Mouse (Mus musculus): ENCODE data around the gene Mrpl51.

Mrpl51 gene

GRCm38 (mm10) chr6:125159773-125160557, 31.6 kb upstream of the Mrpl51 start:
- in situ Hi-C loops (cut with MboI, MseI), result loop anchor here in 1 of 2 experiments (5.0 kb wide), 1 partner anchor 112 kb away; no protein-coding TSS in a partner anchor

DNA sequence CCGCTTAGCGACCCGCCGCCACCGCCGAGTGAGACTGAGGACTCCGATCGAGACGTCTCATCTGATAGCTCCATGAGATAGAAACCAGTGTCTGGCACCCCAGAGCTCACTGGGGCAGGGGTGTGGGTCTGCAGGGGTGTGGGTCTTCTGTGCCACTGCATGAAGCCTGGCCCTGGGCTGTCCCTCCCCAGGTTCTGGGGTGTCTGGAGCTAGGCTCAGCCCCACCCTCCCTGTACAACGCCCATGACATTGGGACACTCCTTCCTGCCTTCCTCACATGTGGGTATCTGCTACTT, 31.1 kb upstream of the Mrpl51 start:
- in situ Hi-C loops (cut with MboI, MseI), result loop anchor here in 1 of 2 experiments (5.0 kb wide), 1 partner anchor 112 kb away; no protein-coding TSS in a partner anchor

- in situ Hi-C loops (cut with MboI, MseI), result loop anchor here in 1 of 2 experiments (5.0 kb wide), 1 partner anchor 111 kb away; no protein-coding TSS in a partner anchor
These were observed 30.5 kb upstream of the Mrpl51 start for GRCm38 (mm10) chr6:125160854-125161760.

- in situ Hi-C loops (cut with MboI, MseI), result loop anchor here in 1 of 2 experiments (5.0 kb wide), 1 partner anchor 110 kb away; no protein-coding TSS in a partner anchor
These were observed 29.6 kb upstream of the Mrpl51 start for GRCm38 (mm10) chr6:125161971-125162370.

DNA sequence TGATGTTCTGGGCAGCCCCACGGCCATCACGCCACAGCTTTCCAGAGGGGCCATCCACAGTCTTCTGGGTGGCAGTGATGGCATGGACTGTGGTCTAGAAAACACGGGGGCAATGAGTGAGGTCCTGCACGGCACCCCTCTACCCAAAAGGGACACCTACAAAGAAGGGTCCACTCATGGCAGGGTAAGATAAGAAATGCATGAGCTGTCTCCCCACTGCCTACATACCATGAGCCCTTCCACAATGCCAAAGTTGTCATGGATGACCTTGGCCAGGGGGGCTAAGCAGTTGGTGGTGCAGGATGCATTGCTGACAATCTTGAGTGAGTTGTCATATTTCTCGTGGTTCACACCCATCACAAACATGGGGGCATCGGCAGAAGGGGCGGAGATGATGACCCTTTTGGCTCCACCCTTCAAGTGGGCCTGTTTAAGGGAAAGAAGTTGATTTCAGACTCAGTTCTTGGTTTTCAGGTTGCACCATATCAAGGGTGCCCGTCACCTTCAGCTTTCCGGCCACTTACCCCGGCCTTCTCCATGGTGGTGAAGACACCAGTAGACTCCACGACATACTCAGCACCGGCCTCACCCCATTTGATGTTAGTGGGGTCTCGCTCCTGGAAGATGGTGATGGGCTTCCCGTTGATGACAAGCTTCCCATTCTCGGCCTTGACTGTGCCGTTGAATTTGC, 28.8 kb upstream of the Mrpl51 start:
- in situ Hi-C loops (cut with MboI, MseI), result loop anchor here in 1 of 2 experiments (5.0 kb wide), 1 partner anchor 110 kb away; no protein-coding TSS in a partner anchor

DNA sequence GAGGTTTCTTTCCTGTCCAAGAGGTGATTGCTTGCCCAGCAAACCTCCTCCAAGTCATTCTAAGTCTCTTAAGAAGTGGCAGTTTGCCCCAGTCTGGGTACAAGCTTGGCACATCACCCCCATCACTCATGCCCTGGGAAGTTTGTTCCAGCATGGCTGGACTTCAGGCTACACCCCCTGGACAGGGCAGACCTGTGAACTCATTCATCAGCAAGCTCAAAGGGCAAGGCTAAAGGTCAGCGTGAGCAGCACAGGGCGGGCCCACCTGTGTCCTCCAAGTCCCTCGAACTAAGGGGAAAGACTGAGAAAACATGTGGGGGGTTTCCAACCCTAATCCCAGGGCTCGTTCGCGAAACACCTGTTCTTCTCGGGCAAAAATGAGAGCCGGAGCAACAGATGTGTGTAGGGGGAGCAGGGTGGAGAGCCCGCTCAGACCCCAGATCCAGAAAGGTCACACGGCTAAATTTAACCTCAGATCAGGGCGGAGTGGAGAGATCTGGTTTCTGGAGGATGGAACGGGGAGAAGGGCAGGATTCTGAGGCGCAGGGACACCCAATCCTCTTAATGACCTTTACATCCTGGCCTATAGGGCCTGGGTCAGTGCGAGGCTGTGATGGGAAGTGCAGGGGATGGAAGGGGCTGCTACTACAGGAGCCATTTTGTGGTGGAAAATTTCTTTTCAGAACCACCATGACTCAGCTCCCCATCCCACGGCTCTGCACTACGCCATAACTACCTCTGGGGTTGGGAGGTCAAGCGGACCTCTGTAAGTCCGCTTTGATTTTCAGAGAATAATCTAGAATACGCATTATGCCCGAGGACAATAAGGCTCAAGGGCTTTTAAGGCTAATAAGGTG, 27.6 kb upstream of the Mrpl51 start:
- in situ Hi-C loops (cut with MboI, MseI), result loop anchor here in 1 of 2 experiments (5.0 kb wide), 1 partner anchor 108 kb away; no protein-coding TSS in a partner anchor

GRCm38 (mm10) chr6:125164672-125165327, 26.8 kb upstream of the Mrpl51 start:
- in situ Hi-C loops (cut with MboI, MseI), result loop anchor here in 1 of 2 experiments (5.0 kb wide), 1 partner anchor 108 kb away; no protein-coding TSS in a partner anchor

GRCm38 (mm10) chr6:125165328-125165891, 26.2 kb upstream of the Mrpl51 start:
- in situ Hi-C loops (cut with MboI, MseI), result no loop called here

- in situ Hi-C loops (cut with MboI, MseI), result no loop called here
These were observed 25.4 kb upstream of the Mrpl51 start, which contains the start of gene Gapdh for GRCm38 (mm10) chr6:125166051-125166751. Gapdh (minus strand) TSS chr6:125166467.

GRCm38 (mm10) chr6:125166861-125167650, 24.5 kb upstream of the Mrpl51 start:
- in situ Hi-C loops (cut with MboI, MseI), result no loop called here

DNA sequence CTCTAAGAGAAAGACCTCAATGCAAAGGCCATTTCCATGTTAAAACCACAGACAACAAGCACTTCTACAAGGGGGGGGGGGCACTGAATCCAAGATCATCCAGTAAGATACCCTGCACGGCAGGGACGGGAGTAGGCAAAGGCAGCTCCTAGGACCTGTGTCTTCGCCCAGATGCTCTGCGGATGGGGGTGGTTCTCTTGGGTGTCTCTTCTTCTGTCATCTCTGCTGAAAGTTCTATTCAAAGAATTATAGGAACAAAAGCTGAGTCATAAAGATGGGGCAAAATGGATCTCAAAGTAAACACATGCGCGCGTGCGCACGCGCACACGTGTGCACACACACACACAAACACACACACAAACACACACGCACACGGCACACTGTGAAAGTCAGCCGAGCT, 23.5 kb upstream of the Mrpl51 start:
- in situ Hi-C loops (cut with MboI, MseI), result no loop called here

GRCm38 (mm10) chr6:125170194-125170593, 21.4 kb upstream of the Mrpl51 start:
- in situ Hi-C loops (cut with MboI, MseI), result loop anchor here (5.0 to 10.0 kb wide), 2 partner anchors 55 to 102 kb away; no protein-coding TSS in a partner anchor

GRCm38 (mm10) chr6:125172474-125172873, 19.1 kb upstream of the Mrpl51 start:
- in situ Hi-C loops (cut with MboI, MseI), result loop anchor here (5.0 to 10.0 kb wide), 2 partner anchors 58 to 100 kb away; no protein-coding TSS in a partner anchor

- in situ Hi-C loops (cut with MboI, MseI), result loop anchor here (5.0 to 10.0 kb wide), 2 partner anchors 58 to 99 kb away; no protein-coding TSS in a partner anchor
These were observed 18.3 kb upstream of the Mrpl51 start for GRCm38 (mm10) chr6:125173256-125173655.

DNA sequence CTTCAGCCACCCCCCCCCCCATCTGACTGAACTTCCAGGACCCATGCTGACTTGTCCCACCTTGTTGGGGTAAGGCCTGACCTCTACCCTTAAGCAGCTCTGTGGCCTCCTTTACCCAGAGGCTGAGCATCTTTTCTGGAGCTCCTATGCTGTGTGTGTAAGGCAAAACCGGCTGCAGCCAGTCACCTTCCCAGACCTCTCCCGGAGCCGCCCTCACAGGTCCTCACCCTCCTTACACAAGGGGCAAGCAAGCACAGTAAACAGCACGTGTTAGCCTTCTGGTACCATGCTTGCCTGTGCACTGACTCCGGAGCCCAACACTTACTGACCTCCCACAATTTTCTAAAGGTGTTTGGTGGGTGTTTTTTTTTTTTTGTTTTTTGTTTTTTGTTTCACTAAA, 16.1 kb upstream of the Mrpl51 start:
- in situ Hi-C loops (cut with MboI, MseI), result loop anchor here in 1 of 2 experiments (10.0 kb wide), 1 partner anchor 61 kb away; no protein-coding TSS in a partner anchor

DNA sequence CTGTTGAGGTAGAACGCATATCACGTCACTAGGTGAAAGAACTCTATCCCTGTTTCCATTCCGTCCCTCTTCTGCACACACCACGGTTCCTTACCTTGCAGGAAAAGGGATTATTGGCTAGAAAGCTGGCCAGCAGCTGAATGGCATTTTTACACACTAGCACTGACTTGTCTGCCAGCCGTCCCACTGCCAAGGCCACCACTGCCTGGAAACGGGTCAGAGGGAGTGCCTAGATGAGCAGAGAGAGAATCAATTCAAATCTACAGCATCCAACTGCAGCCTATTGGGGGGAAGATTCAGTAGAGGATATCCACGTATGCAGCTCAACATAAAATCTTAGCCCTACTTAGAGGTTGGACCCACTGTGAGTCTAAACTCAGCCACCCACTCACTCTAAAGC, 12.0 kb upstream of the Mrpl51 start:
- in situ Hi-C loops (cut with MboI, MseI), result loop anchor here in 1 of 2 experiments (10.0 kb wide), 1 partner anchor 65 kb away; no protein-coding TSS in a partner anchor

- in situ Hi-C loops (cut with MboI, MseI), result no loop called here
These were observed 9.5 kb upstream of the Mrpl51 start for GRCm38 (mm10) chr6:125182133-125182532.

- in situ Hi-C loops (cut with MboI, MseI), result no loop called here
These were observed 5.4 kb upstream of the Mrpl51 start for GRCm38 (mm10) chr6:125186203-125186602.
